Mouse (Mus musculus): ENCODE data around the gene Ankrd65.

DNA sequence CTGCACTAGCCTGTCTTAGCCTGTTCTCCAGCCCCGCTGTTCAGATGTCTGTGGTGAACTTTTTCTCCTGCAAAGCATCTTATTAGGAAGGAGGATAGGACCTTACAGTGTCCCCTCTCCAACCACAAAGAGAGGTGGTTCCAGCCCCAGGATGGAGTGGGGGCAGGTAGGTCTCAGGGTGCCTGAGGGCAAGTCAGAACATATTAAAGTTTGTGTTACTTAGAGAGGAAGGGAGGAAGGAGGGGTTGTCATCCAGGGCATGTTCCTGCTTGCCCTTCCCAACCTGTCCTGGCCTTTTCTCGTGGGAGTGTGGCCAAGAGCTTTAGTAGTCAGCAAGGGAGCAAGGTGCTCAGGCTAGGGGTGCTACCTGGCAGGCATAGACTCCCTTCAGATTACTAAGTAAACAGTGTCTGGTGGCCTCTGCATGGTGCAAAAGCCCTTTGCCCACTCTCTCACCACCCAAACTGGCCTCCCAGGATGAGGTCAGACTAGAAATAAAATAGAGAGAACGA, 467 bp downstream of the Ankrd65 start:
- TF ChIP-seq CTCF (IDR thresholded peaks at IDR 0.05; ENCODE audit: control insufficient read depth, insufficient read depth, low read length) (no peak), POLR2A (IDR thresholded peaks at IDR 0.05; ENCODE audit: borderline replicate concordance, control insufficient read depth, low read depth, low read length) (no peak)

All from bone marrow, adult 2 months (tissue).